Mouse (Mus musculus): ENCODE data around the gene Anks1b. TPM values are rescaled to one million over a fixed set of nuclear protein-coding genes. Genes with fewer than 3 reads are reported as not detected.

Gene Anks1b
- polyA plus RNA-seq, 1 experiment from 2014 or later, result 0.84 TPM

DNA sequence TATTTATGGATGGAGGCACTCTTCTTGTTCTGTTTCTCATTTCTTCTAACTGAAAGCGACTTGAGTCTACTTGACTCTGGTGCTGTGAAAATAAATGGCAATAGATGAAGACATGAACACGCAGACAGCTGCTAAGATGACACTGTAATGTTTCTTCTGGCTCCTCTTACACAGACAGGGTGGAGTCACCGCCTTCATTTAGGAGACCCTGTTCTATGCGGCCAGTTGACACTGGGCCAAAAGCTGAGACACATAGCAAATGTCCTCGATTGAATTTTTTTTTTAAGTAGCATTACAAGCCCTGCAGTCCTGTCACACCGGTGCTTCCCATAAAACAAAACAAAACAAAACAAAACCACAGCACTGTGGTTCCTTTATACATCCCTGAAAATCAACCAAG lies 1080.5 kb downstream of the Anks1b start:
- H3K4me3 ChIP-seq (ENCODE audit: low read depth, low read length), result no peak overlapping the region
- no peaks in the 10 kb centered on the region for H3K27me3 ChIP-seq (ENCODE audit: control insufficient read depth, insufficient read depth, low read length)
- no peak overlapping the region for H3K4me2 ChIP-seq
- ATAC-seq (replicated peaks; ENCODE audit: insufficient number of reproducible peaks, low FRiP score, low TSS enrichment), result no peak
- H3K36me3 ChIP-seq (ENCODE audit: control insufficient read depth, insufficient read depth, low read length), result no peaks in the 10 kb centered on the region
- H3K9me3 ChIP-seq (replicated peaks; ENCODE audit: control insufficient read depth, low read length), result no peaks in the 10 kb centered on the region
- H3K9ac ChIP-seq (ENCODE audit: low read depth, low read length), result no peak overlapping the region
- H3K27ac ChIP-seq (ENCODE audit: low read depth, low read length), result no peak overlapping the region
- no peaks in the 10 kb centered on the region for H3K4me1 ChIP-seq (ENCODE audit: control insufficient read depth, insufficient read depth, low read length)
- WGBS (ENCODE audit: insufficient replicate concordance), result 82% methylated on average over 6 of the region's 6 CpGs

- WGBS (ENCODE audit: insufficient replicate concordance), result 73% methylated on average over 7 of the region's 7 CpGs
- ATAC-seq (replicated peaks; ENCODE audit: insufficient number of reproducible peaks, low FRiP score, low TSS enrichment), result no peak
- H3K27me3 ChIP-seq (ENCODE audit: control insufficient read depth, insufficient read depth, low read length), result peaks cover 7% of the 10 kb centered on the region
Measured at GRCm38 (mm10) chr10:90960374-90960773, 1087.1 kb downstream of the Anks1b start.

DNA sequence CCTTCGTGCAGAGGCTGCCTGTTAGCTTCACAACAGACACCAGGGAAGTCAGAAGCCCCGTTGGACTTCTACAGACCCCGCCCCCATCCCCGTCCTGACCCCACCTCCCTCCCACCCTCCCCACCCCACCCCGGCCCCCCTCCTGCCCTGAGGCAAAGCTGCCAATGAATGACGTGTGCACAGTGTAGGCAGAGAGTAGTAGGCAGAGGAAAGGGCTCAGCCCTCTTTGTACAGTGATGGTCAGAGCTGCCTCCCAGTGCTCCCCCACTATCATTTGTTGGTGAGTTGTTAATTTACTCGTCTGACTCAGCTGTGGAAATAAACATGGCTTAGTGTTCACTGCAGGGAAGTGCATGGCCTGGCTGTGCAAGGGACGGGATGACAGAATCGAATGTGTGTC lies 1091.2 kb downstream of the Anks1b start:
- no peaks in the 10 kb centered on the region for H3K36me3 ChIP-seq (ENCODE audit: control insufficient read depth, insufficient read depth, low read length)
- H3K4me3 ChIP-seq (ENCODE audit: low read depth, low read length), result no peak overlapping the region
- H3K4me2 ChIP-seq, result no peak overlapping the region
- H3K4me1 ChIP-seq (ENCODE audit: control insufficient read depth, insufficient read depth, low read length), result no peaks in the 10 kb centered on the region
- no peak for ATAC-seq (replicated peaks; ENCODE audit: insufficient number of reproducible peaks, low FRiP score, low TSS enrichment)
- 25% methylated on average over 9 of the region's 9 CpGs for WGBS (ENCODE audit: insufficient replicate concordance)
- peaks cover 46% of the 10 kb centered on the region for H3K27me3 ChIP-seq (ENCODE audit: control insufficient read depth, insufficient read depth, low read length)
- H3K9ac ChIP-seq (ENCODE audit: low read depth, low read length), result no peak overlapping the region
- no peaks in the 10 kb centered on the region for H3K9me3 ChIP-seq (replicated peaks; ENCODE audit: control insufficient read depth, low read length)
- no peak overlapping the region for H3K27ac ChIP-seq (ENCODE audit: low read depth, low read length)

More at GRCm38 (mm10) chr10:90960374-90960773, 1087.1 kb downstream of the Anks1b start:
- H3K9ac ChIP-seq (ENCODE audit: low read depth, low read length), result no peak overlapping the region
- no peaks in the 10 kb centered on the region for H3K4me1 ChIP-seq (ENCODE audit: control insufficient read depth, insufficient read depth, low read length)
- H3K4me2 ChIP-seq, result no peak overlapping the region
- H3K9me3 ChIP-seq (replicated peaks; ENCODE audit: control insufficient read depth, low read length), result no peaks in the 10 kb centered on the region
- no peak overlapping the region for H3K27ac ChIP-seq (ENCODE audit: low read depth, low read length)
- no peak overlapping the region for H3K4me3 ChIP-seq (ENCODE audit: low read depth, low read length)
- H3K36me3 ChIP-seq (ENCODE audit: control insufficient read depth, insufficient read depth, low read length), result no peaks in the 10 kb centered on the region

- Histone ChIP-seq H3K4me2 (no peak overlapping the region), H3K9me3 (replicated peaks; ENCODE audit: control insufficient read depth, low read length) (no peaks in the 10 kb centered on the region), H3K27me3 (ENCODE audit: control insufficient read depth, insufficient read depth, low read length) (peaks cover 55% of the 10 kb centered on the region), H3K36me3 (ENCODE audit: control insufficient read depth, insufficient read depth, low read length) (no peaks in the 10 kb centered on the region), H3K4me3 (ENCODE audit: low read depth, low read length) (no peak overlapping the region), H3K27ac (ENCODE audit: low read depth, low read length) (no peak overlapping the region), H3K9ac (ENCODE audit: low read depth, low read length) (no peak overlapping the region), H3K4me1 (ENCODE audit: control insufficient read depth, insufficient read depth, low read length) (peaks cover 5% of the 10 kb centered on the region)
- 56% methylated on average over 14 of the region's 14 CpGs for WGBS (ENCODE audit: insufficient replicate concordance)
- ATAC-seq (replicated peaks; ENCODE audit: insufficient number of reproducible peaks, low FRiP score, low TSS enrichment), result no peak
Measured at GRCm38 (mm10) chr10:90965671-90966315, 1092.5 kb downstream of the Anks1b start.

GRCm38 (mm10) chr10:90966821-90967220 lies 1093.5 kb downstream of the Anks1b start:
- Histone ChIP-seq H3K27ac (ENCODE audit: low read depth, low read length) (no peak overlapping the region), H3K36me3 (ENCODE audit: control insufficient read depth, insufficient read depth, low read length) (no peaks in the 10 kb centered on the region), H3K4me1 (ENCODE audit: control insufficient read depth, insufficient read depth, low read length) (peaks cover 5% of the 10 kb centered on the region), H3K9ac (ENCODE audit: low read depth, low read length) (no peak overlapping the region), H3K9me3 (replicated peaks; ENCODE audit: control insufficient read depth, low read length) (no peaks in the 10 kb centered on the region), H3K4me3 (ENCODE audit: low read depth, low read length) (no peak overlapping the region), H3K27me3 (ENCODE audit: control insufficient read depth, insufficient read depth, low read length) (peaks cover 55% of the 10 kb centered on the region), H3K4me2 (no peak overlapping the region)
- peak; percentile 27; the same call in 1 of the 2 replicates for ATAC-seq (replicated peaks; ENCODE audit: insufficient number of reproducible peaks, low FRiP score, low TSS enrichment)
- WGBS (ENCODE audit: insufficient replicate concordance), result 11% methylated on average over 9 of the region's 9 CpGs

GRCm38 (mm10) chr10:90968247-90968646 lies 1094.9 kb downstream of the Anks1b start:
- Histone ChIP-seq H3K4me3 (ENCODE audit: low read depth, low read length) (no peak overlapping the region), H3K27me3 (ENCODE audit: control insufficient read depth, insufficient read depth, low read length) (peaks cover 59% of the 10 kb centered on the region), H3K27ac (ENCODE audit: low read depth, low read length) (no peak overlapping the region), H3K4me2 (no peak overlapping the region), H3K9me3 (replicated peaks; ENCODE audit: control insufficient read depth, low read length) (no peaks in the 10 kb centered on the region), H3K9ac (ENCODE audit: low read depth, low read length) (no peak overlapping the region), H3K36me3 (ENCODE audit: control insufficient read depth, insufficient read depth, low read length) (no peaks in the 10 kb centered on the region), H3K4me1 (ENCODE audit: control insufficient read depth, insufficient read depth, low read length) (peaks cover 5% of the 10 kb centered on the region)
- no peak for ATAC-seq (replicated peaks; ENCODE audit: insufficient number of reproducible peaks, low FRiP score, low TSS enrichment)
- 86% methylated on average over 10 of the region's 10 CpGs for WGBS (ENCODE audit: insufficient replicate concordance)

DNA sequence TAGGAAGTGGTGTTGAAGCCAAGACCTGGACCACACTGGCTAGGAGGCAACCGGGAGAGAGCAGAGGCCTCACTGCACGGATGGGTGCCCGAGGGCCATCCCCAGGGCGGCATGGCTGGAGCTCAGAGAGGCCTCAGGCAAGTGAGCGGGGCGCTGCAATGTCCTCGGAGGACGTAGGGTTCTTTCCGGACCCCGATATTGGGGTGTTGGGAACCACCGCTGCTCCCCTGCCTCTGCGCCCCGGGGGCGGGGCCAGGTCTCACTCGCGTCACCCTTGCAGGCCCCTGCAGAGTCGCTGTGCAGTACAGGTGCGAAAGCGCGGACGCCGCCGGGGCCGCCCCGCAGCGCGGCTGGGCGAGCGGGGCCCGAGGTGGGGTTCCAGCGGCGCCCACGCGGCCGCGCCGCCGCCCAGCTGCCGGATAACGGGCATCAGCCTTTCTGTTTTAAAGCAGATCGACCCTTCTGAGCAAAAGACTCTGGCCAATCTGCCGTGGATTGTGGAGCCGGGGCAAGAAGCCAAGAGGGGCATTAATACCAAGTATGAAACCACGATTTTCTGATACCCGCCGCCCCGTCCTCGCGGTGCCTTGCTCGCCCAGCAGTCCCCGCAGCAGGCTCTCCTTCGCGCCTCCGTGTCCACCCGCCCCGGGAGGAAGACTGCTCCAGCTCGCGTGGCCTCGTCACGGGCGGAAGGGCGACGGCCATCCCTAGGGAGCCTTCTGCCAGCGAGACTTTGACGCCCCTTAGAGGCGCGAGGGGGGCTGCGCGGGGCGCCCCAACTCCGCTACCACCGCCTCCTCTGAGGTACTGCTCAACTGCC lies 1096.3 kb downstream of the Anks1b start:
- H3K27ac ChIP-seq (ENCODE audit: low read depth, low read length), result no peak overlapping the region
- ATAC-seq (replicated peaks; ENCODE audit: insufficient number of reproducible peaks, low FRiP score, low TSS enrichment), result no peak

GRCm38 (mm10) chr10:90970560-90970959 lies 1097.3 kb downstream of the Anks1b start:
- Histone ChIP-seq H3K4me2 (no peak overlapping the region), H3K27ac (ENCODE audit: low read depth, low read length) (no peak overlapping the region), H3K9me3 (replicated peaks; ENCODE audit: control insufficient read depth, low read length) (no peaks in the 10 kb centered on the region), H3K36me3 (ENCODE audit: control insufficient read depth, insufficient read depth, low read length) (no peaks in the 10 kb centered on the region), H3K27me3 (ENCODE audit: control insufficient read depth, insufficient read depth, low read length) (peaks cover 51% of the 10 kb centered on the region), H3K4me1 (ENCODE audit: control insufficient read depth, insufficient read depth, low read length) (peaks cover 5% of the 10 kb centered on the region), H3K4me3 (ENCODE audit: low read depth, low read length) (no peak overlapping the region), H3K9ac (ENCODE audit: low read depth, low read length) (no peak overlapping the region)
- ATAC-seq (replicated peaks; ENCODE audit: insufficient number of reproducible peaks, low FRiP score, low TSS enrichment), result no peak
- WGBS (ENCODE audit: insufficient replicate concordance), result 38% methylated on average over 4 of the region's 4 CpGs

More for the DNA sequence above, 1096.3 kb downstream of the Anks1b start:
- H3K4me2 ChIP-seq, result peak overlapping the region; percentile 94
- peaks cover 59% of the 10 kb centered on the region for H3K27me3 ChIP-seq (ENCODE audit: control insufficient read depth, insufficient read depth, low read length)
- H3K36me3 ChIP-seq (ENCODE audit: control insufficient read depth, insufficient read depth, low read length), result no peaks in the 10 kb centered on the region
- H3K9me3 ChIP-seq (replicated peaks; ENCODE audit: control insufficient read depth, low read length), result no peaks in the 10 kb centered on the region
- H3K4me3 ChIP-seq (ENCODE audit: low read depth, low read length), result peak overlapping the region; percentile 51
- peak overlapping the region; percentile 56; the same call in 1 of the 2 replicates for H3K9ac ChIP-seq (ENCODE audit: low read depth, low read length)
- peaks cover 5% of the 10 kb centered on the region for H3K4me1 ChIP-seq (ENCODE audit: control insufficient read depth, insufficient read depth, low read length)
- WGBS (ENCODE audit: insufficient replicate concordance), result 2% methylated on average over 72 of the region's 72 CpGs
